Mouse (Mus musculus): ENCODE results near the gene Lrp5.

The Lrp5 gene

DNA sequence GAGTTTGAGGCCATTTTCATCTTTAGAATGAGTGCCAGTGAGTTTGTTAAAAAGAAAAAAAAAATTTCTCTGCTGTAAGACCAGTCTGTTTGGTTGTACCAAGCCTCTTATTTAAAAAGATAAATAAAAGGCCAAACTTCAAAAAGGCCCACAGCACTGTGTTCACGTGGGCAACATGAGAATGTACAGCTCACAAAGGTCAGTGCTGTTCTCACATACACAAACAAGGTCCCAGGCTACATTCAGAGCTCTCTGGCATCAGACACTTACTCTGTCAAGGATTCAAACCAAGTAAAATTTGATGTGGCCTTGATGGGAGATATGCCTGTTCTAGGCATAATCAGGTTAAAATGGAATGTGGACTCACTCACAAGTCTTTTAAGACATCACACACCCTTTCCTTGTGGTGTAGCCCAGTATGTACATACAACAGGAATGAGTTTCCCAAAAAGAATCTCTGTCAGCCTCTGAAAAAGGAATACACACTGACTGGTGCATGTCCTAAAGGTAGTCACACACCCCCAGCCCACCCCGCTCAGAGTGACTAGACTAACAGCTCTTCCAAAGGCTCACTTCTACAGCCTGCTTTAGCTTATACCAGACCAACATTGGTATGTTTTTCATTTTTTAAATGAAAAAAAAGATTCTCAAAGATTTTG lies 130.1 kb downstream of the Lrp5 start:
- DNase-seq (ENCODE audit: low read depth): no peak

DNA sequence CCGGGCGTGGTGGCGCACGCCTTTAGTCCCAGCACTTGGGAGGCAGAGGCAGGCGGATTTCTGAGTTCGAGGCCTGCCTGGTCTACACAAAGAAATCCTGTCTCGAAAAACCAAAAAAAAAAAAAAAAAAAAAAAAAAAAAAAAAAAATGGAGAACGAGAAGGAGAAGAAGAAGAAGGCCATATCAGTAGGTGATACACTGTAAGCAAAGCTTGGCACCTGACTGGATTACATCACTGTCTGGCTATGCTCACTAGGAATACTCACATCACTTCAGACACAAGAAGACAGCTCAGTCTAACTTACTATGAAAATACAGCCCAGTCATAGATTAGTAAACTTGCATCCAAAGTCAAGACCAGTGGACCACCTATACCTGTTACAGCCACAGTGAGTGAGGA lies 131.6 kb downstream of the Lrp5 start:
- no peak for DNase-seq (ENCODE audit: low read depth)

DNA sequence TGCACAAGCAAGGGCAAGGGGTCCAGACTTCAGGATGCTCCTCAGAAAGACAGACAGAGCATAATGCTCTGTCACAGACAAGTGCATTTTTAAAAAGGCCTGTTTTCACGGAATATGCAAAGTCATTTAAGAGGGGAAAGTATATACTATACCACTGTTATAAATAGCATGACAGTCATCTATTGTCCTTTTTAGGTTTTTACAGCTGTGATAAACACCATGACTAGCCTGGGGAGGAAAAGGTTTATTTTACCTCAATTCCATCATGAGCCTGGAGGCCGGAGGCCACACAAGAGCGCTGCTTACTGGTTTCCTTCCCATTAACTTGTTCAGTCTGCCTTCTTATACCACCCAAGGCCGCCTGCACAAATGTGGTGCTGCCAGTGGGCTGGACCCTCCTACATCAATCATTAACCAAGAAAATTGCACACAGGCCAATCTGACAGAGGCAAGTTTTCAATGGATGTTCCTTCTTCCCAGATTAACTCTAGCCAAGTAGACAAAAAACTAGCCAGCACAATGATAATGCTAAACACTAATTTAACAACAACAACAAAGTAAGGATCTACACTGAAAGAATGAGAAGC lies 134.7 kb downstream of the Lrp5 start:
- DNase-seq (ENCODE audit: low read depth): no peak

DNA sequence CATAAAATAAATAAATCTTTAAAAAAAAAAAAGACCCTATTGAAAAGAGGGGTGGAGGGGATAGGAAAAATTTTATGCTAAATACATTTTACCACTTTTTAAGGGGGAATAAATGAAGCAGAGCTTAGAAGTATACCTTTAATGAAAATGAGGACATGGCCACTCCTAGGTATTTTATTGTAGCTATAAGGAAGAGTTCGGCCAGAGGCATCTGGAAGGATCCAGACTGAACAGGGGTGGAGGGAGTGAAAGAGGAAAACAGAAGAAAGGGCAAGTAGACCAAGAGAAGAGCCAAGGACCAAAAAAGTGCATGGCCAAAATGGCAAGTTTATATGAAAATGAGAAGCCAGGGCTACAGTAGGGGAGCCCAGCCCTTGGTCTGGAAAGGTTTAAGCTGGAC lies 136.3 kb downstream of the Lrp5 start:
- DNase-seq (ENCODE audit: low read depth): no peak

DNA sequence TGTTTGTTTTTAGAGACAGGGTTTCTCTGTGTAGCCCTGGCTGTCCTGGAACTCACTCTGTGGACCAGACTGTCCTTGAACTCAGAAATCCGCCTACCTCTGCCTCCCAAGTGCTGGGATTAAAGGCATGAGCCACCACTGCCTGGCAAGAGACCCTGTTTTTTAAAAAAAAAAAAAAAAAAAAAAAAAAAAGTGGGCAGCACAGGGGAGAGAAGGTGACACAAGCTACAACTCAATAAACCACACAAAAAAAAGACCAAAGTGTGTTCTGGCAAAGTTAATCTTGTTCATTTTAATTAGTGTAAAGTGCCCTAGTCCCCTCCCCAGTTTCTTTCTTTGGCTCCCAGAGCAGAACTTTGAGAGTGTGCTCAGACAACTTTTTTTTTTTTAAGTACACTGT lies 137.1 kb downstream of the Lrp5 start:
- no peak for DNase-seq (ENCODE audit: low read depth)

DNA sequence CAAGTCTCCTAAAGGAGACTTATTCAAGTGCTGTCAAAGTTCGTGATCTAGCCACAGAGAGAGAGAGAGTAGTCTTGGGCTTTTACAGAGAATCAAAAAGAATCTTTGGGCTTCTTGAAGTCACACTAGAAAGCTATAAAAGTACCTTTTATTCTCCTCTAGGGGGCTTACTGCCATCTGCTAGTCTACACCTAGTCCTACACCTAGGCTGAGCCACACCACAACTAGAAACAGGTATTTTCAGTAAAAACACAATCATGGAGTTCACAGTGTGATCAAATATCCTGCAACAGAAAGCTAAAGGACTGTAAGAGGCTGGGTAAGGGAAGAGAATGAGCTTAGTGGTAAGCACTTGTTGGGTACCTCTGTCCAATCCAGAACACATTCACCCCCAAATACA lies 138.1 kb downstream of the Lrp5 start:
- DNase-seq (ENCODE audit: low read depth): no peak

DNA sequence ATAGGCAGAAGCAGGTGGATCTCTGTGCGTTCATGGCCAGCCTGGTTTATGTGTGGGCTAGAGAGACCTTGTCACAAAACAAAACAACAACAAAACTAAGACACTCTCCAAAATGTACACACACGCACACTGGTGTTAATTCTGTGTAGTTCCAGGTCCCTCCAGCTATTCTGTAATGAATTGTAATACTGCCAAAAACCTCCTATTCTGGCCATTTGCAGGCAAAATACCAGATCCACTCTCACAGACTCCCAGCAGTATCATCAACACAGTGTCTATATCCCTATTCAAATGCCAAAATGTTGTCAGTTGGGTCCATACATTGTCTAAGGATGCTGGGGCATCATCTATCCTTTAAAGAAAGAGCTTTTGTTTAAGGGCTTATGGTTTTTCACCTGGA lies 141.4 kb downstream of the Lrp5 start:
- DNase-seq (ENCODE audit: low read depth): no peak

DNA sequence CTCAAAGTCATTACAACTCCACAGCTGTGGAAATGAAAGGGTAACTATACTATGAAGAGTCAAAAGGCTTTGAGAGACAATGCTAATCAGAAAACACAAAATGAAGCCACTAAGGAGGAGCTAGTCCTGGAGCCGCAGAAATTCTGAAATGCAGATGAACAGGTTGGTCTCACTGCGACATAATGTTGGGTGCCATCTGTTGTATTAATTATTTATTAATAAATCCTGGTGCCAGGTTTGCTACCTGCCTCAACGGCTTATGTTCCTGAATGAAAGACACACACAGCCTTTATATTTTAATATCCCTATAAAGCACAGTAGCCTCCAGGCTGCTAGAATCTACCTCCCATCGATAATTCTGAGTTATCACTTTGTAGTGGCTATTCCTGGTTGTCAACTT lies 143.8 kb downstream of the Lrp5 start:
- no peak for DNase-seq (ENCODE audit: low read depth)

DNA sequence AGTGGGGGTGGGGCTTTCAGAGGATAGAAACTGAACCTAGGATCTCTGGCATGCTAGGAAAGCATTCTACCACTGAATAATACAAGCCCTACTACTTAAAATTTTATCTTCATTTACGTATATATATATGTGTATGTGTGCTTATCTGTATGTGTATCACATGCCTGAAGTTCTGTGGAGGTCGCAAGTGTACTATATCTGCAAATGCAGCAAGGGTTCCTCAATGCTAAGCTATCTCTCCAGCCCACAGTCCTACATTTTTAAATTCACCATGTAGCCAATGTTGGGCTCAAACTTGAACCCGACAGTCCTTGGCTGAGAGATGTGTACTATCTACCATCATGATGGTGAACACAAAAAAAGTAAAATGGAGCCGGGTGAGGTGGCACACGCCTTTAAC lies 145.4 kb downstream of the Lrp5 start:
- DNase-seq (ENCODE audit: low read depth): no peak

DNA sequence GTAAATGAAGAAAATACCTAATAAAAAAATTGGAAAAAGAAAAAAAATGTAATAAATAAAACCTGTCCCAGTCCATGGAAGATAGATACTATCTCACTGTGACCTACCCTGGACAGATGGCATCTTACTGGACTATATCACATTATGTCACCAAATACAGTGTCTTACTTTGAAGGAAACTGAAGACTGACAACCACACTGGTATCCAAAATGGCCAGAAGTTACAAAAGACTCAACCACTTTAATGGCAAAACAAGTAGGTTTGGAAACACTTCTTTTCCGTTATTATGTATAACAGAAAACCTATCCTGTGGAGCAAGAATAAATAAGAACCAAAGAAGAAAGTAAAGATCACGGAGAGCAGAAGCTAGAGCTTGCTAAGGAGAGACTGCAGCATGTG lies 146.1 kb downstream of the Lrp5 start:
- DNase-seq (ENCODE audit: low read depth): no peak

DNA sequence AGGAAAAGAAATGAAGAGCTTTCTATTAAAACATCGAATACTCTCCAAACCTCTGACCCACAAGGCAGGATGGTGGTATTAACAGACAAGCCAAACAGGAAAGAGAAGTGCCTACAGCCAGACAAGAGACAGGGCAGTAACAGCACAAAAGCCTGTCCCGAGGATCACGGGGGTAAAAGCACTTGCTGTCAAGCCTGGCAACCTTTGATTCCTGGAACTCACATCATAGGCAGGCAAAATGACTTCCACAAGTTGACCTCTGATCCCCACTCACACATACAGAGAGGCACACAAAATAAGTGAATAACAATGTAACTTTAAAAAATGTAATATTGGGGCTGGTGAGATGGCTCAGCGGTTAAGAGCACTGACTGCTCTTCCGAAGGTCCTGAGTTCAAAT lies 146.9 kb downstream of the Lrp5 start:
- DNase-seq (ENCODE audit: low read depth): no peak

DNA sequence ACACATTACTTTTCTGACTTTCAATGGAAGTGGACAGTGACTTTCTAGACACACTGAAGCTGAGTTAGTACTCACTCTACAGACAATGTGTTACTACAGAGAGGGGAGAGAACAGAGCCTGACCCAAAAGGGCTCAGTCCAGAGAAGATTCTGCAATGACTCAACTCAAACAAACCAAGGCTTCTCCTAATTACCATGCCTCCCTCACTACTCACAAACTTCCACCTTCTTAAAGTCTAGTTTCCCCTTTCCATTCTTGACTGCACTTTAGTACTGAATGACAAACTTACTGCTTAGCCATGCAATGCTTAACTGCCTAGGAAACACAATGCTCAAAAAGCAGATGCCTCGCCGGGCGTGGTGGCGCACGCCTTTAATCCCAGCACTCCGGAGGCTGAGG lies 148.7 kb downstream of the Lrp5 start:
- no peak for DNase-seq (ENCODE audit: low read depth)

DNA sequence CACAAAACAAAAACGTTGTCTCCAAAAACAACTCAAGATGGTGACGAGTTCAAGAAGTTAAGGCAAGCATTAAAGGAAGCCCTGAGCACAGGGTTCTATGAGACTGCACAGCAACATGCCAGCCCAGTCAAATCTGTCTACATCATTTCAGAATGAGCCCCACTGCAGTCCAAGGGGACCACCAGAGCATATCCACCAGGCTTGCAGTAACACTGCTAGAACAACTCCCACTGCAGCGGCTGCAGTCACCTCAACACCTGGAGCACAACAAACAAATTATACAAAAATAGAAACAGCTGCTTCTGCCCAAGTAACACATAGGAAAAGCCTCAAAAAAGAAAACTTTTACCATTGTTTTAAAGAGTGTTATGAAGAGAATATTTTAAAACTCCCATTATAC lies 151.4 kb downstream of the Lrp5 start:
- no peak for DNase-seq (ENCODE audit: low read depth)
